Mouse (Mus musculus) testis, adult 2 months (tissue): ENCODE data around the gene Men1.

ENCODE experiments used
- CTCF ChIP-seq: fragments of 200-500 bp; IDR thresholded peaks from 2 replicates; pipeline ENCODE4 v1.5.1; 2012; ENCODE audit warnings: low read depth, mild to moderate bottlenecking, inconsistent platforms, low read length, moderate library complexity; ENCODE audit not compliant: control insufficient read depth, insufficient read depth, insufficient replicate concordance
- POLR2A ChIP-seq: fragments of 200-500 bp; IDR thresholded peaks from 2 replicates; pipeline ENCODE4 v1.6.1; 2012; ENCODE audit warnings: low read depth, mild to moderate bottlenecking, inconsistent platforms, low read length, moderate library complexity; ENCODE audit not compliant: control insufficient read depth

DNA sequence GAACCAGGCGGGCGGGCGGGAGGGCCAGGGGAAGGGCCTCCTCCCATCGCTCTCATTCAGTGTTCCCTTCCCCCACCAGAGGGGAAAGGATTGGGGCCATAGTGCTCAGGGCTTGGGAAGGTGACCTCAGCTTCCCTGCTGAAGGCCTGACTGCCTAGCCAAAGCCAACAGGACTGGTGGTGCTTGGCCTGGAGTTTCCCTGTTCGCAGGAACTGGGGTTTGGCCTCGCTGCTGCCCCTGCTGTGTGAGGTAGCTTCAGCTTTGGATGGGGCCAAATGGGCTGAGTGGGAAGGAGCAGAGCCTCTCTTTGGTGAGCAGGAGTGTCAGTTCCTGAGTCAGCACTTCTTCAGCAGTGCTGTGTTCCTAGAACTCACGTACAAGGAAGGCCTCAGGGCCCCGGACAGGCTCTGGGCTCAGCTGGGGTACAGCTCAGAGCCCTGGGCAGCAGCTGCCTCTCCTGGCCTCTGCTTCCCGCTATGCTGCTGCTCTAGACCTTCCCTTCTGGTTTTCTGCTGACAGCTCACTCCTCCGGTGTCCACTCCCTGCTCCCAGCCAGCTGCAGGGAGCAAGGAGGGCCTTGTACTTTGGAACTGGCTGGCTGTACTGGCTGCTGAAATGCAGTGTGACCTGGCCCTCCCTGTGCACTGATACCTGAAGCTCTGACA is 43.5 kb upstream of the Men1 start:
- TF ChIP-seq CTCF (no peak), POLR2A (no peak)
